Mouse (Mus musculus): Measurements from ENCODE around the gene Gm11127. TPM values are rescaled to one million over a fixed set of nuclear protein-coding genes. Genes with fewer than 3 reads are reported as not detected.

Gene Gm11127
- not detected in 2 replicates for polyA plus RNA-seq (2015; fragmentation: Nextera tagmentation; extraction: Ambion mirVana)

DNA sequence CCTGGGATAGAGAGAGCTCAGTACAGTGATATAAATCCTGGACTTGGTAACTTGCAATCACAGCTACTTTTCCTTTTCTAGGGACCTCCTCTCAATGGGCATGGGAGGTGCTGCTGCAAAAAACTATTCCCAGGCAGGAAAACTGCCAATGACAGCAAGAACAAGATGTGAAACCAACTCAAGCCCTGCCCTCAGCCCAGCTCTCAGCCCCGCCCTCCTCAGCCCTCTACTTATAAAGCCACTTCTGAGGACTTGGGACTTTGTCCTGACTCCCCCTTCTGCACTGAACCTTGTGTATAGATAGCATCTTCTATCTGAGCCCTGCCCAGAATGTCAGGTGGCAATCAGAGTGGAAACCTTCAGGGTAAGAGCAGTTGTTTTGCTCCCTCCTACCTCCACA is at the start of gene Gm11127:
Gm11127 (minus strand) TSS at position 10 of the 400 bp plus-strand sequence.

DNA sequence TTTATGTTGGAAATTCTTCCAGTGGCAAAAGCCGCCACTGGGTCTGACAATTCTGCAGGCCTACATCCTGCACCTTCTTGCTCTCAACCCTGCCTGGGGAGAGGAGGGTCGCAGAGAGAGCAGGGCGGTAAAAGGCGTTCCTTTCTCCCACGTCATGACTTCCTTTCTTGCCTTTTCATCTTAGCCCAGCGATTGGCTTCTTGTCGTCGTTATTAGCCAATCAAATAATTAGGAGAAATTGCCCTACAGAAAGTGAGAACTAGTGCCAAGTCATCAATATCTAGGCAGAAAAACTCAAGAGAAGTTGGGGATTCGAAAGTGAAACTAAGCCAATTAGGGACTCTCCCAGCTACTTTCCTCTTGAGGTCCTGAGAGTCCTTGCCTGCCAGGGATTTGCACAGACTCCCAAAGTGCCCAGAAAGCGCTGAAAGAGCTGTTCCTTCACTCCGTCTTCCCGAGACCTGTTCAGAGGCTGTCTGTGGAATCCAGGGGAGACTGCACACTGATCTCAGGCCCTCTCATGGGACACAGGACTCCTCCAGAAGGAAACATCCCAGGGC is 15.5 kb downstream of the Gm11127 start, which contains the start of the genes H2-T22 and Gm6034:
H2-T22 (minus strand) TSS at position 138 of the 560 bp plus-strand sequence.
Gm6034 (plus strand) TSS at position 352 of the 560 bp plus-strand sequence.

DNA sequence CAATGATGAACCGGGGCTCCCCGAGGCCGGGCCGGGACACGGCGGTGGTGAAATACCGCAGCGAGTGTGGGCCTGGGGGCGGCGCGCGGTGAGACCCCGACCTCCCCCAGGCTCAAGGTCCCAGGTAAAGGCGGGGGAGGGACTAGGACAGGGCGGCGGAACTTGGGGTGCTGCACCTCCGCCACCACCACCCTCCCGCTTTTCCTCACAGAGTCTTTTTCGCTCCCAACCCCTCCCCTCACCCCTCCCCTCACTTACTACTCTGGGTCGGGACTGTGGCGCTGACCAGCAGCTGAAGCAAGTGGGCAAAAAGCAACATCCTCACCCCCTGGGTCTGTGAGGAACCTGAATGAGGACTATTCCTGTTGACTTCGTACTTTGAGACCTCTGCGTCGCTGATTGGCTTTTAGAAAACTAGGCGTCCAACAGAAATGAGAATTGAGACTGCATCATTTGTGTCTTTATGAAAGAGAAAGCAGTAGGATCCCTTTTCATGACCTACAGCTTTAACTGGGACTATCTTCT is 25.8 kb downstream of the Gm11127 start, which contains the start of gene H2-T23:
H2-T23 (minus strand) TSS at position 505 of the 525 bp plus-strand sequence.

DNA sequence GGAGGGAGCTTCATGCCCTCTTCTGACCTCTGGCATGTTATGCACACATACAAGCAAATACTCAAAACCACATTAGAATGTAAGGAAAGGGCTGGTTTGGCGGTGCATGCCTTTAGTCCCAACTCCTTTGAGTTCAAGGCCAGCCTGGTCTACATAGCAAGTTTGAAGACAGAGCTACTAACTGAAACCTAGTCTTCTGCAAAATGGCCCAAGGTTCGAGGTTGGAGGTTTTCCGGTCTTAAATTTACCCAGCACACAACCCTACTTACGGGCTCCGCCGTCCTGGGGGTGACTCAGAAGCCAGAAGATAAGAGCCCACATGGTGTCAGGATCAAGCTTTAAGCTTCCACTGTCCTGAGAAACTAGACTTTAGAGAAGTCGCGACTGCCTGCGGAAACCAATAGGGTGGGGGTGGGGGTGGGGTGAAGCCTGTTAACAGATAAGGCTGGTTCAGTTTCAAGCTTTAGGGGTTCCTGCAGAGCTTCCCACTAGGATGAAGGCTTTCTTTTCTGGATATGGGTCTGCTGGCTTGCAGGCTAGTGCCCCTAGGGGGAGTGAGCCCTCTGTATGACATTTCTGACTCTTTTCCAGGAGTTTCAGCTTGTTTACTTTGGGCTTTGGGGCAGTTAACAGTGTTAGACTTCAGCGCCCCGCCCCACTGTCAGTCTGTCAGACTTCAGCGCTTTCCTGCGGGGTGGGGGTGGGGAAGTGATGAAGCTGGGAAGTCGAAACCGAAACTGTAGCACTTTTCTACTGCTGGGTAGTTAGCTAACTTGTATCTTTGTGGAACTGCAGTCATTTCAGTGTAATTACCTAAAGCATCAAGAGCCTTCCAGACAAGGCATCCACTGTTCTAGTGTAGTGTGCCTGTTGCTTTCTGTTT is 37.7 kb downstream of the Gm11127 start, which contains the start of gene H2-T24:
H2-T24 (minus strand) TSS at position 370 of the 883 bp plus-strand sequence.

Other genes with a start within 250 kb of the Gm11127 start
- gene Ier3, start 236.7 kb downstream of the Gm11127 start, polyA plus RNA-seq (2015; fragmentation: Nextera tagmentation; extraction: Ambion mirVana): 165 and 168 TPM in 2 replicates
- 123 and 125 TPM in 2 replicates for gene Flot1, start 235.1 kb downstream of the Gm11127 start, polyA plus RNA-seq (2015; fragmentation: Nextera tagmentation; extraction: Ambion mirVana)
- gene Tubb5, start 220.1 kb downstream of the Gm11127 start, polyA plus RNA-seq (2015; fragmentation: Nextera tagmentation; extraction: Ambion mirVana): 388 and 491 TPM in 2 replicates
- 2.9 and 3.6 TPM in 2 replicates for gene Mdc1, start 216.9 kb downstream of the Gm11127 start, polyA plus RNA-seq (2015; fragmentation: Nextera tagmentation; extraction: Ambion mirVana)
- gene Nrm, start 197.1 kb downstream of the Gm11127 start, polyA plus RNA-seq (2015; fragmentation: Nextera tagmentation; extraction: Ambion mirVana): 29.7 and 38.5 TPM in 2 replicates
- gene Ppp1r18, start 192.8 kb downstream of the Gm11127 start, polyA plus RNA-seq (2015; fragmentation: Nextera tagmentation; extraction: Ambion mirVana): 80.2 and 88.5 TPM in 2 replicates
- gene Dhx16, start 178.6 kb downstream of the Gm11127 start, polyA plus RNA-seq (2015; fragmentation: Nextera tagmentation; extraction: Ambion mirVana): 15.8 and 18.3 TPM in 2 replicates
- 12.6 and 13.9 TPM in 2 replicates for gene 2310061I04Rik, start 160.9 kb downstream of the Gm11127 start, polyA plus RNA-seq (2015; fragmentation: Nextera tagmentation; extraction: Ambion mirVana)
- 19.0 and 19.2 TPM in 2 replicates for gene Atat1, start 148.3 kb downstream of the Gm11127 start, polyA plus RNA-seq (2015; fragmentation: Nextera tagmentation; extraction: Ambion mirVana)
- 78.1 and 88.8 TPM in 2 replicates for gene Mrps18b, start 142.0 kb downstream of the Gm11127 start, polyA plus RNA-seq (2015; fragmentation: Nextera tagmentation; extraction: Ambion mirVana)
- 13.6 and 15.3 TPM in 2 replicates for gene Ppp1r10, start 141.9 kb downstream of the Gm11127 start, polyA plus RNA-seq (2015; fragmentation: Nextera tagmentation; extraction: Ambion mirVana)
- gene Abcf1, start 88.6 kb downstream of the Gm11127 start, polyA plus RNA-seq (2015; fragmentation: Nextera tagmentation; extraction: Ambion mirVana): 44.1 and 56.8 TPM in 2 replicates
- 32.5 and 34.2 TPM in 2 replicates for gene Gnl1, start 78.5 kb downstream of the Gm11127 start, polyA plus RNA-seq (2015; fragmentation: Nextera tagmentation; extraction: Ambion mirVana)
- gene Prr3, start 78.1 kb downstream of the Gm11127 start, polyA plus RNA-seq (2015; fragmentation: Nextera tagmentation; extraction: Ambion mirVana): 11.1 and 12.2 TPM in 2 replicates
- gene H2-T24, start 37.8 kb downstream of the Gm11127 start, polyA plus RNA-seq (2015; fragmentation: Nextera tagmentation; extraction: Ambion mirVana): 2.4 and 2.6 TPM in 2 replicates
- gene H2-T23, start 25.5 kb downstream of the Gm11127 start, polyA plus RNA-seq (2015; fragmentation: Nextera tagmentation; extraction: Ambion mirVana): 31.2 and 41.0 TPM in 2 replicates
- gene H2-T22, start 15.6 kb downstream of the Gm11127 start, polyA plus RNA-seq (2015; fragmentation: Nextera tagmentation; extraction: Ambion mirVana): 32.7 and 34.7 TPM in 2 replicates
- 0.10 TPM in 1 of 2 replicates, not detected in the other for gene Gm6034, start 15.4 kb downstream of the Gm11127 start, polyA plus RNA-seq (2015; fragmentation: Nextera tagmentation; extraction: Ambion mirVana)
- not detected in 2 replicates for gene Gm19684, start 63.3 kb upstream of the Gm11127 start, polyA plus RNA-seq (2015; fragmentation: Nextera tagmentation; extraction: Ambion mirVana)
- gene Gm7030, start 71.1 kb upstream of the Gm11127 start, polyA plus RNA-seq (2015; fragmentation: Nextera tagmentation; extraction: Ambion mirVana): not detected in 2 replicates
- gene Gm8909, start 110.2 kb upstream of the Gm11127 start, polyA plus RNA-seq (2015; fragmentation: Nextera tagmentation; extraction: Ambion mirVana): not detected in 2 replicates
- not detected in 2 replicates for gene H2-T3, start 131.9 kb upstream of the Gm11127 start, polyA plus RNA-seq (2015; fragmentation: Nextera tagmentation; extraction: Ambion mirVana)
- 85.5 and 95.5 TPM in 2 replicates for gene Rpp21, start 199.7 kb upstream of the Gm11127 start, polyA plus RNA-seq (2015; fragmentation: Nextera tagmentation; extraction: Ambion mirVana)
- 7.5 TPM in 2 replicates for gene Trim39, start 213.9 kb upstream of the Gm11127 start, polyA plus RNA-seq (2015; fragmentation: Nextera tagmentation; extraction: Ambion mirVana)
- not detected in 2 replicates for gene H2-M10.2, start 228.1 kb upstream of the Gm11127 start, polyA plus RNA-seq (2015; fragmentation: Nextera tagmentation; extraction: Ambion mirVana)